Mouse (Mus musculus) MEL (cell line): ENCODE measurements around the gene Fgfr2.

Experiments
- CTCF ChIP-seq, 3 experiments: IDR thresholded peaks in 2 of 3; conservative IDR thresholded peaks in 1 of 3; 2 replicates each; pipeline ENCODE4 v1.5.1; 2011 to 2012; ENCODE audit warnings: low read length in 3 of 3, low read depth in 2 of 3, mild to moderate bottlenecking in 2 of 3, improper control_type of control experiment in 1 of 3, inconsistent platforms in 1 of 3, mixed read lengths in 1 of 3, moderate library complexity in 1 of 3; ENCODE audit not compliant: control insufficient read depth in 1 of 3, insufficient read depth in 1 of 3, poor library complexity in 1 of 3, severe bottlenecking in 1 of 3
- MAZ ChIP-seq: IDR thresholded peaks from 2 replicates; pipeline ENCODE4 v1.6.1; 2012; ENCODE audit warnings: low read depth, mild to moderate bottlenecking, inconsistent platforms, low read length, improper control_type of control experiment
- POLR2A ChIP-seq, 2 experiments: IDR thresholded peaks; 2 replicates each; pipeline ENCODE4 v1.6.1; 2011 to 2012; ENCODE audit warnings: low read length in 2 of 2, mild to moderate bottlenecking in 2 of 2, control low read depth in 1 of 2, improper control_type of control experiment in 1 of 2, low read depth in 1 of 2, moderate library complexity in 1 of 2; ENCODE audit not compliant: control insufficient read depth in 1 of 2, insufficient read depth in 1 of 2, poor library complexity in 1 of 2
- TCF12 ChIP-seq: IDR thresholded peaks from 2 replicates; pipeline ENCODE4 v1.6.1; 2014; ENCODE audit warnings: low read depth, mild to moderate bottlenecking, inconsistent platforms, low read length, improper control_type of control experiment, moderate library complexity
- USF1 ChIP-seq: IDR thresholded peaks from 2 replicates; pipeline ENCODE4 v1.6.1; 2014; ENCODE audit warnings: low read depth, mild to moderate bottlenecking, inconsistent platforms, low read length, improper control_type of control experiment, moderate library complexity

DNA sequence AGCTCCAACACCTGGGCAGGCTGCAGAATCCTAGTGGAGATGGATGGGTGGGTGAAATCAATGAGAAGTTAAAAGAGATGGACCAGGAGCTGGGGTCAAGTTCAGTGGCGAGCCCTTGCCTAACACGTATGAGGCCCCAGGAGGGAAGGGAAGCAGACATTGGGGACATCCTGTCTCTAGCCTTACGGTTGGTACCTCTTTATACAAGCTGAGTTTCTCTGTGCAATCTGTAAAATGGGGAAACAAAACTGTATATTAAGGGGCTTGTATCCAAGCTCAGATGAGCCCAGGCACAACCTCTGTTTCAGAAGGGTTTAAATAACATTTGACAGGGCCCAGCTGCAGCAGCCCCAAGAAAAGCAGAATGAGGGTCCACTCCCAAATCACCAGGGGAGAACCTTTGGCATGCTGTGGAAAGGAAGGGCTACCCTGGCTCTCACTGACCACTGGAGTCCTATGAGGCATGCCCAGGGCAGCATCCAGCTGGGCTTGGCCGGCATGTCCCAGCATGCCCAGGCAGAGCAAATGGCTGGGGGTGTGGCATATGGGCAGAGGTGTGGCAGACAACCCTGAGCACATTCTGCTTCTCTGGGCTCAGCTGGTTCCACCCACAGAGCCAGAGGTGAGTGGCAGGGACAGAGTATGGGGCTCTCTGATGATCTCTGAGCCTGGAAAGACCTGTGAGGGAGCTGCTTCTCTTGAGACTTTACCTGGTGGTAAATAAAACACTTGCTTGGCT is 393.9 kb downstream of the Fgfr2 start:
- TF ChIP-seq POLR2A (IDR thresholded peaks at IDR 0.05; ENCODE audit: control insufficient read depth in 1 of 2, insufficient read depth in 1 of 2, low read depth in 1 of 2, low read length in 2 of 2, poor library complexity in 1 of 2): no peak
- TF ChIP-seq USF1: no peak
- TF ChIP-seq CTCF (IDR thresholded peaks at IDR 0.05 in 2 of 3, conservative IDR thresholded peaks at IDR 0.05 in 1 of 3; ENCODE audit: control insufficient read depth in 1 of 3, insufficient read depth in 1 of 3, low read depth in 2 of 3, low read length in 3 of 3, poor library complexity in 1 of 3, severe bottlenecking in 1 of 3): no peak
- TF ChIP-seq TCF12: no peak
- no peak for TF ChIP-seq MAZ
